Mouse (Mus musculus): ENCODE measurements around the gene Zfp68. TPM values are rescaled to one million over a fixed set of nuclear protein-coding genes. Genes with fewer than 3 reads are reported as not detected.

Zfp68 gene
- 81.8 TPM for polyA plus RNA-seq (2014; fragmentation: Illumina TruSeq; extraction: RNeasy Lipid Tissue Mini Kit (QIAGEN cat#74804); ENCODE audit: low read depth, low replicate concordance)

GRCm38 (mm10) chr5:138619211-138620128, at the start of gene Zfp68:
Gene Zfp68 (minus strand): TSS chr5:138619761.

DNA sequence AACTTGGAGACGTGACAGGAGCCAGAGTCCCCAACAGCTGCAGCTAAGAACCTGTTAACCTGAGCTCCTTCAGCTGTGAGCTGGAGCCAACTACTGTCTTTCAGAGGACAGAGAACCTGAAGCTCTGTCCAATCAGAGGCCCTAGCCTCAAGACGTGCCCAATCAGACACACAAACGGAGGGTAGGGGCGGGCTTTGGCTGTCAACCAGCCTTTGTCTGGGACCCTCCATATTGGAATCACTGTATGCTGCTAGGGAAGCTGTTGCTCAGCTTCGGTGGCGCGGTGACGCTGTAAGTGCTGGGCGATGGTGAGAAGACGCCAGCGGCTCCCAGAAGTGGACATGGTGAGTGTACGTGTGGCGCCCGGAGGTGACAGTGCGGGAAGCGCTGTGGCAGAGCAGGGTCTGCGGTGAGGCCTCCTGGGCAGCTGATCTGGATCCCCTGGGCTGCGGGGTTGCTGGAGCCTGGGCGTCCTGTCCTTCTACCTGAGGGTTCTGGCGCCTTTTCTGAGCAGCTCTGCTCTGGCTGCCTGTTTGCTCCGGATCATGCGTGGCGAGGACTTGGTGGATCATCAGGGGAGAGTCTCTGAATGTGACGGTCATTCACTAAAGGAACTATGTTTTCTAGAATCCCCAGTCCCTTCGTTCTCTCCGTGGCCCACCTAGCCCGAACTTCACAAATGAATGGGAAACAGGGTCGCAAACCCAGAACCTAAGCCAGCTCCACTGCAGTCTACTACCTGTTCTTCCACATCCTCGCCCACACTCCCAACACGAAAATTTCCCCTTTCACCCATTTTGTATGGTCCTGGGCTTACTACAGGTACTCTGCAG, 3.3 kb upstream of the Zfp68 start, which contains the start of gene A430033K04Rik:
TSS of gene A430033K04Rik (plus strand) at position 215 of the 833 bp plus-strand sequence.

GRCm38 (mm10) chr5:138564612-138565011, 54.9 kb downstream of the Zfp68 start, which contains the start of gene 1700123K08Rik:
Gene 1700123K08Rik (minus strand): TSS chr5:138564712.

Other genes with a start within 250 kb of the Zfp68 start
- 20.6 TPM for gene Zfp157, start 178.3 kb downstream of the Zfp68 start, polyA plus RNA-seq (2014; fragmentation: Illumina TruSeq; extraction: RNeasy Lipid Tissue Mini Kit (QIAGEN cat#74804); ENCODE audit: low read depth, low replicate concordance)
- gene 1700123K08Rik, start 55.0 kb downstream of the Zfp68 start, polyA plus RNA-seq (2014; fragmentation: Illumina TruSeq; extraction: RNeasy Lipid Tissue Mini Kit (QIAGEN cat#74804); ENCODE audit: low read depth, low replicate concordance) = not detected
- gene A430033K04Rik, start 3.1 kb upstream of the Zfp68 start, polyA plus RNA-seq (2014; fragmentation: Illumina TruSeq; extraction: RNeasy Lipid Tissue Mini Kit (QIAGEN cat#74804); ENCODE audit: low read depth, low replicate concordance) = 9.9 TPM
- 1.7 TPM for gene Fam20c, start 134.8 kb upstream of the Zfp68 start, polyA plus RNA-seq (2014; fragmentation: Illumina TruSeq; extraction: RNeasy Lipid Tissue Mini Kit (QIAGEN cat#74804); ENCODE audit: low read depth, low replicate concordance)
- gene Gm5294, start 200.3 kb upstream of the Zfp68 start, polyA plus RNA-seq (2014; fragmentation: Illumina TruSeq; extraction: RNeasy Lipid Tissue Mini Kit (QIAGEN cat#74804); ENCODE audit: low read depth, low replicate concordance) = not detected